In the genomic region with DNA sequence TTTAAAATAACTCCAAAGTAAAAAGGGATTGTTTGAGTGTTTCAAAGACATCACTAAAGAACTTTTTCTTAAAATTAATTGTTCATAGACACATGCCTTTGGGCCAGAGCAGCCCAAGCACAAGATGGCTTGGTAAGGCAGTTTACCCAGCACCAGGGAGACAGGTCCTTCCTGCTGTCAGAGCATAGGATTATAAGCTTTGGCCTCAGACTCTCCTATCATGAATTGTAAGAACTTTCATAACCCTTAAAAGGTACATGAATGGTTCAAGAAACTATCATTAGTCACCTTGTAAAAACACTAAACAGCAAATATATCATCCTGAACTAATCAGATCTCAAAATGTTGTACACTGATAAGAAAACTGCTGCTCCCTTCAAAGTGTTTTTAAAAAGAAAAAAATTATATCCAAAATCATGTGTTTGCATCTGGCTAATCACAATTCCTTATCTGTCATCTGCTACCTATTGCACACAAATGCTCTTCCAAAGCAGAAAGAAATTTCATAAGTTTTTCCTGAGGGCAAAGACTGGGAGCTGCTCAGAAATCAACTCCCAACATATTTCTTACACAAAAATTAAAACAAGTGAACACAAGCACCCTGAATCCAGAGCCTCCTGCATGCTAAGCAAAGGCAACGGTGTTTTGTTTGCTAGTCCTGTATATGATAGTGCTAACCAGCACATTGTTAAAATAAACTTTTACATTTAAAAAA, we compare ENCODE assay signal across 9 mouse cellular contexts. TPM values are rescaled to one million over a fixed set of nuclear protein-coding genes. Genes with fewer than 3 reads are reported as not detected.
DNase-seq lines count a peak whose midpoint lies in the region; ATAC-seq lines count a peak whose summit lies in the region.
"Had no signal": no experiment of that assay in that cellular context is flagged by ENCODE, and none has a peak within 500 bp of the region (broad histone marks: within the 10 kb centered on the region; RNA-seq: fewer than 3 reads in every experiment).

No protein-coding gene starts in this region.

- H3K27me3 ChIP-seq in kidney, embryonic 14.5 days (ENCODE audit: control insufficient read depth, insufficient read depth, low read length), result no peaks in the 10 kb centered on the region
- no peaks in the 10 kb centered on the region for H3K27me3 ChIP-seq in embryonic facial prominence, embryonic 10.5 days (replicated peaks; ENCODE audit: low read depth, poor library complexity, severe bottlenecking)
- no peaks in the 10 kb centered on the region for H3K27me3 ChIP-seq in hindbrain, embryonic 16.5 days (replicated peaks; ENCODE audit: control insufficient read depth, insufficient read depth, low read length)
- no peaks in the 10 kb centered on the region for H3K27me3 ChIP-seq in midbrain, embryonic 13.5 days

- no peaks in the 10 kb centered on the region for H3K36me3 ChIP-seq in kidney, embryonic 14.5 days (ENCODE audit: control insufficient read depth, insufficient read depth, low read length)
- H3K36me3 ChIP-seq in embryonic facial prominence, embryonic 10.5 days (replicated peaks), result no peaks in the 10 kb centered on the region
- no peaks in the 10 kb centered on the region for H3K36me3 ChIP-seq in hindbrain, embryonic 16.5 days (ENCODE audit: control insufficient read depth, insufficient read depth, low read length)
- H3K36me3 ChIP-seq in midbrain, embryonic 13.5 days, result no peaks in the 10 kb centered on the region

- H3K4me3 ChIP-seq in kidney, embryonic 14.5 days (ENCODE audit: low read length), result peak overlapping the region; percentile 84; the same call in 1 of the 2 replicates
- peak overlapping the region; percentile 89; the same call in 1 of the 2 replicates for H3K4me3 ChIP-seq in embryonic facial prominence, embryonic 10.5 days
- H3K4me3 ChIP-seq in hindbrain, embryonic 16.5 days (ENCODE audit: low read length), result no peak overlapping the region
- H3K4me3 ChIP-seq in midbrain, embryonic 13.5 days (replicated peaks), result no peak overlapping the region; the same call in 1 of the 2 replicates

- peak overlapping the region; percentile 62 for H3K4me2 ChIP-seq in kidney, embryonic 14.5 days (replicated peaks; ENCODE audit: low read depth, low read length)
- peak overlapping the region; percentile 72 for H3K4me2 ChIP-seq in hindbrain, embryonic 16.5 days (ENCODE audit: low read length)
- peak overlapping the region; percentile 70 for H3K4me2 ChIP-seq in midbrain, embryonic 13.5 days (replicated peaks)

- no peak for ATAC-seq in kidney, embryonic 14.5 days (ENCODE audit: low FRiP score, low TSS enrichment)
- no peak for ATAC-seq in hindbrain, embryonic 16.5 days
- ATAC-seq in midbrain, embryonic 13.5 days, result no peak

- 0 out of 2 replicates have a peak overlapping the region, but pooled peaks have one; percentile 79 for H3K9ac ChIP-seq in kidney, embryonic 14.5 days (ENCODE audit: low read depth, low read length)
- no peak overlapping the region for H3K9ac ChIP-seq in hindbrain, embryonic 16.5 days (ENCODE audit: low read depth, low read length)
- H3K9ac ChIP-seq in midbrain, embryonic 13.5 days (replicated peaks), result no peak overlapping the region

- intact Hi-C loops in gastrocnemius, postnatal 36 days (cut with DNase I), result no loop called here

- DNase-seq in kidney, adult 18-20 months, result no peak
- DNase-seq in embryonic facial prominence, embryonic 10.5 days (ENCODE audit: low spot score), result no peak
- DNase-seq in layer of hippocampus, adult 8-10 months (ENCODE audit: low spot score in 2 of 2), result no peak
- DNase-seq in gastrocnemius, postnatal 36 days, result no peak
- no peak for DNase-seq in adrenal gland, postnatal 14 days
- DNase-seq: cerebellum, adult 18-20 months had no signal

- H3K4me1 ChIP-seq in kidney, embryonic 14.5 days (ENCODE audit: control insufficient read depth, insufficient read depth, low read length), result peaks cover 16% of the 10 kb centered on the region; the same call in 1 of the 2 replicates
- H3K4me1 ChIP-seq in embryonic facial prominence, embryonic 10.5 days, result peaks cover 19% of the 10 kb centered on the region
- H3K4me1 ChIP-seq in hindbrain, embryonic 16.5 days (ENCODE audit: control insufficient read depth, insufficient read depth, low read depth, low read length), result peaks cover 3% of the 10 kb centered on the region; the same call in 1 of the 2 replicates
- H3K4me1 ChIP-seq in midbrain, embryonic 13.5 days (replicated peaks), result peaks cover 14% of the 10 kb centered on the region

- 67% methylated on average over 1 of the region's 1 CpGs for WGBS in kidney, embryonic 14.5 days
- 86% methylated on average over 1 of the region's 1 CpGs for WGBS in embryonic facial prominence, embryonic 10.5 days
- 79% methylated on average over 1 of the region's 1 CpGs for WGBS in hindbrain, embryonic 16.5 days
- WGBS in midbrain, embryonic 13.5 days, result 90% methylated on average over 1 of the region's 1 CpGs

- H3K27ac ChIP-seq in kidney, embryonic 14.5 days (ENCODE audit: low read depth, low read length), result no peak overlapping the region
- H3K27ac ChIP-seq in embryonic facial prominence, embryonic 10.5 days (replicated peaks), result no peak overlapping the region
- no peak overlapping the region for H3K27ac ChIP-seq in hindbrain, embryonic 16.5 days (ENCODE audit: low read depth, low read length)
- H3K27ac ChIP-seq in midbrain, embryonic 13.5 days, result no peak overlapping the region

- no peaks in the 10 kb centered on the region for H3K9me3 ChIP-seq in kidney, embryonic 14.5 days (ENCODE audit: control insufficient read depth, low read length)
- H3K9me3 ChIP-seq in embryonic facial prominence, embryonic 10.5 days, result no peaks in the 10 kb centered on the region
- no peaks in the 10 kb centered on the region for H3K9me3 ChIP-seq in hindbrain, embryonic 16.5 days (ENCODE audit: control insufficient read depth, low read length)
- no peaks in the 10 kb centered on the region for H3K9me3 ChIP-seq in midbrain, embryonic 13.5 days

RNA-seq across cellular contexts. Expression of gene Hibadh, which starts 1.6 kb away (rescaled TPM):
- polyA plus RNA-seq in kidney, embryonic 14.5 days (2014; fragmentation: Nextera tagmentation; extraction: Ambion mirVana), result 69.5 and 95.1 TPM in 2 replicates
- polyA plus RNA-seq in embryonic facial prominence, embryonic 10.5 days (2016; fragmentation: Nextera tagmentation; extraction: Ambion mirVana), result 80.1 and 81.6 TPM in 2 replicates
- polyA plus RNA-seq in hindbrain, embryonic 16.5 days (2015; fragmentation: Nextera tagmentation; extraction: Ambion mirVana), result 72.9 and 82.7 TPM in 2 replicates
- 54.1 and 55.0 TPM in 2 replicates for polyA plus RNA-seq in midbrain, embryonic 13.5 days (2015; fragmentation: Nextera tagmentation; extraction: Ambion mirVana)
- 10 to 100 TPM; 45.1 to 54.3 (median 49.6) TPM for total RNA-seq in layer of hippocampus, adult 8-10 months (2022)
- 100 to 1,000 TPM; 100 to 122 TPM for total RNA-seq in gastrocnemius, postnatal 36 days (2021)
- 216 and 228 TPM in 2 replicates for total RNA-seq in adrenal gland, postnatal 14 days (2021)

Comparison
In these comparisons a context has a peak if more than half of its experiments do, and no peak if none do; other contexts are left out.
1. H3K4me3 ChIP-seq: peak in kidney, embryonic 14.5 days (single experiment) and embryonic facial prominence, embryonic 10.5 days (single experiment); none in hindbrain, embryonic 16.5 days (single experiment) and midbrain, embryonic 13.5 days (single experiment).
2. Peak in every context shown above with its lines, with median percentiles within 50 percentile points of each other: H3K4me2 ChIP-seq.